Mouse (Mus musculus) urinary bladder, adult 18-20 months (tissue): ENCODE results near the gene Zdhhc22.
A peak's percentile ranks its signal among the peaks of the same experiment; 100 is the strongest.

Source experiments
- DNase-seq, 2 experiments: peaks; one replicate each; pipeline ENCODE4 v3.0.0; 2022; ENCODE audit warnings: low spot score in 2 of 2, mixed read lengths in 2 of 2

The Zdhhc22 gene

DNA sequence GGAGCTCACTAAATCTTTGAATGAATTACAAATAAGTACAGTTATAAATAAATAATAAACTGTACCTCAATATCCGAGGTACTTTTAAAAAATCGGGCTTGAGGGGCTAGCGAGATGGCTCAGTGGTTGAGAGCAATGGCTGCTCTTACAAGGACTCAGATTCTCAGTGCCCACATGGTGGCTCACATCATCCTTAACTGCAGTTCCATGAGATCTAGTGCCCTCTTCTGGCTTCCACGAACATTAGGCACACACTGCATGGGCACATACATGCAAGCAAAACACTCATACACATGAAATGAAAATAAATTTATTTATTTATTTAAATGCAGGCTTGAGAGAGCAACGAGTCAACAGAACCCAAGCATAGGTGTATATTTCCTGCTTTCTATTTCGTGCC is 5.7 kb upstream of the Zdhhc22 start:
- no peak for DNase-seq

DNA sequence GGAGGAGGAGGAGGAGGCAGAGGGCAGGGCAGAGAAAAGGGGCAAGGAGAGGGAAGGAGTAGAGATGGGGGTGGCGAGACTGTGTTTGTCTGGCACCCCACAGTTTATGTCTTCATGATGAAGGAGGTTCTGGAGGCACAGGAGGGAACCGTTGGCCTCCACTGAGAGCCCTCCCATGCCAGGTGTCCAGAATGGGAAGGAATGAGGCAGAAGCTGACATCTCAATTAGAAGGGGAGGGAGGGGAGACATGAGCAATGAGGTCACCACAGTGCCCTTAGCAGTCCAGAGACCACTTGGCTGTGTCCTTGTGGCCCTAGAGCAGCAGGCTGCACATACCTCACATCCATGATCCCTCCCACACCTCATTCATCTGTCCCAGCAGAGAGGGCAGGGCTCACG is 4.5 kb upstream of the Zdhhc22 start:
- DNase-seq = no peak

DNA sequence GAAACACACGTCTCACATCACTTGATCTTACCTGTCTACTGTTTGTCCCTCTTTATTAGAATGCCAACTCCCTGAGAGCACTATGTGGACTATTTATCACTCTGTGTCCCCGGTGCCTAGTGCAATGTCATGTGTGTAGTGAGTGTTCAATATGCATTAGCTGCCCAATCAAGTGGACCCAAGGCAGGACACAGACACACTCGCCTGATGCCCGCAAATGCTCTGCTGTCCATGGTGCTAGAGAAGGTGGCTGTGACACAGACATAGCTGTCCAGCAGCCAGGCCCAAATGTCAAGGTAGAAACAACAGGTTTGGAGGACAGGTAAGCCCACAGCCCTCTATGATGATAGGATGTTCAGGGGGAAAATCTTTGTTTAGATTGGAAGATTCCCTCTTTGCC is 3.9 kb upstream of the Zdhhc22 start:
- DNase-seq = no peak

GRCm38 (mm10) chr12:86990755-86991110 is 503 bp upstream of the Zdhhc22 start:
- no peak for DNase-seq

DNA sequence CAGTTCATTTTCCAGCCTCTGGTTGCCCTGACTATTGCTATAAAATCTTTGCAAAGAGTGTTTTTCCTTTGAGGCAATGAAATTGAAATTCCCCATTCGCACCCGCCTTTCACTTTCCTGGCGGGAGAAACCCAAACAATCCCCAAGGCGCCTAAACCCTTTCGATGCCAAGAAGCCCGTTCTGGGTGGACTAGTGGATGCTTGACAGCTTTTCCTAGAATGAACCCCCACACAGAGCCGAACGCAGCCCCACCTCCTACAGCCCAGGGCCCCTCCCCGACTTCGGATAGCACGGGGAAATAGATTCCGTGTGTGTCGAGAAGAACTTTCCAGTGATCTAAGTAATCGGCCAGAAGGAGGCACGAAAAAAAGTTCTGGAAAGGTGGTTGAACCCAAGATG is 852 bp downstream of the Zdhhc22 start:
- DNase-seq = no peak

DNA sequence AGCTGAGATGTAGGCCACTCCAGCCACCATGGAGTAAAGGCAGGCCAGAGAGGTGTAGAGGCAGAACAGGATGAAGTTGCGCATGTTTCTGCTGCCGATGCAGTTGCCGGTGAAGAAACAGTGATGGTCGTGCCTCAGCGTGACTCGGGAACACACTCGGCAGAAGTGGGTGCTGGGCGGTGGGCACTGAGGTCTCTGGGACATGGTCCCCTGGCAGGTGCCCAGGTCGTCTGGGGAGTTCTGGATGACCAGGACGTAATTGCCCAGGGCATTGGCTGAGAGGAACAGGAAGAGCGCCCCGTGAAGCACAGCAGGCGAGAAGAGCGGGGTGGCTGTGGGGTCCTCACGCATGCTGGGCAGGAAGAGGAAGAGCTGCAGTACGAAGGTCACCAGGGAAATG is 2.0 kb downstream of the Zdhhc22 start:
- no peak for DNase-seq

GRCm38 (mm10) chr12:86986562-86986961 is 3.7 kb downstream of the Zdhhc22 start:
- no peak for DNase-seq

- DNase-seq = peak in 1 of 2 experiments; percentile 32
Observed at GRCm38 (mm10) chr12:86984194-86984555, 6.1 kb downstream of the Zdhhc22 start.

DNA sequence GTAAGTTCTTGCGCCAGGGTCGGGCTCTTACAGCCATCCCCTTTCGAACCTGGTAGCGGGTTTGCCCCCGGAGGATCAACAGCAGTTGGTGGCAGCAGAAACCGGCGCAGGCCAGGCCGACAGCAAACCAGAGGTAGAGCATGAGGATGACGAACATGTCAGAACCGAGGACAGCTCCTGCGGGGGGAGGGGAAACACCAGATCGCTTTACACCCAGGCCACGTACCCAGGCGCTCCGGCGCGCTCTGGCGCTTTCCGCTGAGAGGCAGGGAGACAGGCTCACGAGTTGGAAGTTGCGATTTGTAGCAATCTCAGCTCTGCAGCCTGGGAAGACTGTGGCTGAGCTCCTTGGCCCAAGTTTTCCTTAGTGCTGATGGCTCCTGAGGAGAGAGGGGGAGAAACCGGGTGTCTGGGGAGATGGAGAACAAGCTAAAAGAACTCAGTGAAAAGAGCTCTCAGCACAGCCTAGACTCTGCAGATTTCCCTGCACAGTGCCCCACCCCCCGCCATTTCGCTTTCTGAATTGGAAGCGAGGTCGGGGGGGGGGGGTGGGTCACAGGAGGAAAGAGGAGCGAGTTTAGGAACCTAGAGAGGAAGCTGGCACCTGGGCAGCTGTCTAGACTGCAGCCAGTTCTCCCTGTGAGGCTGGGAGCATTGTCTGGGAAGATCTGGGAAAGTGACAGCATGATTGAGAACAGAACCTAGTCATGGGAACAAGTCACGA is 6.6 kb downstream of the Zdhhc22 start:
- DNase-seq = peak in 1 of 2 experiments; percentile 35

GRCm38 (mm10) chr12:86981180-86981579 is 9.1 kb downstream of the Zdhhc22 start:
- DNase-seq = no peak

DNA sequence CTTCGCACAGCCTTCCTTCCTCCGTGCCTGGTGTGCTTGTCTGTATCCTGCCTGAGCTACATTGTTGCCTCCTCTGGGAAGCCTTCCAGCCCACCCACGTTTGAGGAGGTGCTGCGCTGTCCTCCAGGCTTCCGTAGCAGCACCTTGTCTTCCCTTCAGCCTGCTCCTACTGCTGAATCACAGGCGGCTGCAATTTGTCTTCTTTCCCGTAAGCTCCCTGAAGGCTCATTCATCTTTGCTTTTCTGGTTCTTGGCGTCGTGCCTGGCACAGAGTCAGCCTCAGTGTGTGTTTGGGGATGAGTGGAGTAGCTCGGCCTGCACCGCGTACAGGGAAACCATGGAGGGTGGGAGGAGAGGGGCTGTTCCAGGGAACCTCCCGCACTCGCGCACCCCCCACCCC is 12.4 kb downstream of the Zdhhc22 start:
- no peak for DNase-seq

GRCm38 (mm10) chr12:86976511-86977168 is 13.6 kb downstream of the Zdhhc22 start:
- no peak for DNase-seq

- no peak for DNase-seq
Observed at GRCm38 (mm10) chr12:86975761-86976160, 14.5 kb downstream of the Zdhhc22 start.

GRCm38 (mm10) chr12:86974387-86975288 is 15.6 kb downstream of the Zdhhc22 start:
- DNase-seq = peak; percentile 37 to 53

- peak in 1 of 2 experiments; percentile 18 for DNase-seq
Observed at GRCm38 (mm10) chr12:86973706-86974105, 16.5 kb downstream of the Zdhhc22 start.

- peak; percentile 60 to 62 for DNase-seq
Observed at GRCm38 (mm10) chr12:86973216-86973615, 17.0 kb downstream of the Zdhhc22 start.

GRCm38 (mm10) chr12:86971089-86971488 is 19.1 kb downstream of the Zdhhc22 start:
- DNase-seq = no peak

DNA sequence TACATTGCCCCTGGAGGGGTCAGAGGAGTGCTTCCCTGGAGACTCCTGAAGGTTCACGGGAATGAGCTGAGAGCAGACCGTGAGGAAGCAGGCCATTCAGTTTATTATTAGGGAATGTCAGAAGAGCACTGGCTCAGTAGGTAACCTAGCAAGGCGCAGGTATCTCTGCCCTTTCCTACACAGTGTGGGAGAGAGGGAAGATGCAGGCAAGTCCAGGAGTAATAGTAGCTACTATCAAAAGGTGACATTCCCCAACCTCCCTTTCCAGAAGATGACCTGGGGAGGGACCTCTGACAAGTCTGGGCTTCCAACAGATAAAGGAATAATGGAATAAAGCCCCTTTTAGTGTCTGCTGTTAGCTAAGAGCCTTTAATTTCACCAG is 21.0 kb downstream of the Zdhhc22 start:
- no peak for DNase-seq

GRCm38 (mm10) chr12:86968468-86969219 is 21.6 kb downstream of the Zdhhc22 start:
- DNase-seq = no peak

DNA sequence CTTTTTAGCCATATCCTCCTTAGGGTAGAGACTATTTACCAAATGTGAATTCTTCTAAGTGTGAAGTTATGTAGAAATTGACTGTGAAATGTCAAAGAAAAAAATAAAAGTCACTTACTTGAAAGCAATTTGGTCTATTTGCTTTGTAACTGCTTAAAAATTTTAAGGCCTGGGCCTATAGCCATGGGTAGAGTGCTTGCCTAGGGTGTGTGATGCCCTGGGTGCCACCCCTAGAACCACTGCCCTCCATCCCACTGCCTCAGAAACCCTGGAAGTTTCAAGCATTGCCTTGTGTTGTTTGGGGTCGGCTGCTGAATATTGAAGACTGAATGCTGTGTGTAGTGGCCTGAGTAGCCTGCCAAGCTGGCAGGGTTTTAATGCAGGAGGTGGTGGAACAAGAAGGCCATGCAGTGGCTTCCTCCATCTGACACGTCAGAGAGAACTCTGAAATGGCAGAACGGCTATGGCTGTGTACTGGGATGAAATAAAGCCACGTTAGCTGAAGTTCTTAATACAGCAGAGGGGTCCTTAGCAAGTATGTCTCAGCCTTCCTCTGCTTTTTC is 24.9 kb downstream of the Zdhhc22 start:
- DNase-seq = no peak

GRCm38 (mm10) chr12:86964278-86965057 is 25.8 kb downstream of the Zdhhc22 start:
- DNase-seq = no peak
